Comparison of ENCODE assay signal across 12 mouse cellular contexts in the genomic region with DNA sequence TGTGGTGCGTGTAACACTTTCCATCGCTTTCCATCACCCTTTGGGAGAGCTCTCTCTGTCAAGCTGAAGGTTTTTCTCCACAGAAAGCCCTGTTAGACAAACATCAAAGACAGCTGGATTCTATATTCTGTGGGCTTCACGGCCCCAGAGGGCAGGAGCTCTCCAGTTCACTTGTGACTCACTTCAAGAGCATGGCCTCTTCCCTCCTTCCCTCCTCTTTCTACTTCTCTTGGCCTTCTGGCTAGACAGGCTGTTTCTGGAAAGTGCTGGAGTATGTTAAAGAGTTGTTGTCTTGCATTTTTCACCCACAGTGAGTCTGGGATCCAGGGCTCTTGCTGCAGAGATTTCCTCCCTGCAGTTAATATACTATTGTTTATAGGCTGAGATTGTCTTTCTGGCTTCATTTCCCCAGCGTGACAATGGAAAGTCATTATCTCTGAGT.
DNase-seq lines count a peak whose midpoint lies in the region; ATAC-seq lines count a peak whose summit lies in the region.
"Had no signal": no experiment of that assay in that cellular context is flagged by ENCODE, and none has a peak within 500 bp of the region (broad histone marks: within the 10 kb centered on the region; RNA-seq: fewer than 3 reads in every experiment).

No protein-coding gene starts in this region.

- no peak overlapping the region for H3K9ac ChIP-seq in hindbrain, embryonic 13.5 days
- no peak overlapping the region for H3K9ac ChIP-seq in hindbrain, embryonic 11.5 days (ENCODE audit: low read depth, low read length)
- H3K9ac ChIP-seq: liver, embryonic 15.5 days; midbrain, embryonic 13.5 days had no signal

- no peak for ATAC-seq in hindbrain, embryonic 13.5 days (ENCODE audit: low FRiP score)
- no peak for ATAC-seq in hindbrain, embryonic 11.5 days (ENCODE audit: low FRiP score)
- ATAC-seq: midbrain, embryonic 13.5 days had no signal

- no peaks in the 10 kb centered on the region for H3K27me3 ChIP-seq in hindbrain, embryonic 13.5 days
- H3K27me3 ChIP-seq in hindbrain, embryonic 11.5 days (ENCODE audit: control insufficient read depth, insufficient read depth, low read length), result no peaks in the 10 kb centered on the region
- H3K27me3 ChIP-seq in forebrain, embryonic 10.5 days (ENCODE audit: poor library complexity, severe bottlenecking), result no peaks in the 10 kb centered on the region
- H3K27me3 ChIP-seq: liver, embryonic 15.5 days had no signal

- peaks cover 21% of the 10 kb centered on the region for H3K4me1 ChIP-seq in hindbrain, embryonic 13.5 days (replicated peaks)
- no peaks in the 10 kb centered on the region for H3K4me1 ChIP-seq in hindbrain, embryonic 11.5 days (replicated peaks; ENCODE audit: control insufficient read depth, insufficient read depth, low read length)
- H3K4me1 ChIP-seq in forebrain, embryonic 10.5 days, result no peaks in the 10 kb centered on the region
- H3K4me1 ChIP-seq: liver, embryonic 15.5 days; midbrain, embryonic 13.5 days had no signal

- H3K4me2 ChIP-seq in hindbrain, embryonic 13.5 days, result no peak overlapping the region
- no peak overlapping the region for H3K4me2 ChIP-seq in hindbrain, embryonic 11.5 days (replicated peaks; ENCODE audit: low read depth, low read length)
- H3K4me2 ChIP-seq: liver, embryonic 15.5 days; midbrain, embryonic 13.5 days had no signal

- 54% methylated on average over 4 of the region's 4 CpGs for WGBS in hindbrain, embryonic 13.5 days
- 66% methylated on average over 4 of the region's 4 CpGs for WGBS in hindbrain, embryonic 11.5 days
- 61% methylated on average over 4 of the region's 4 CpGs for whole genome bisulfite sequencing in forebrain, embryonic 10.5 days

- no peaks in the 10 kb centered on the region for H3K9me3 ChIP-seq in hindbrain, embryonic 13.5 days
- no peaks in the 10 kb centered on the region for H3K9me3 ChIP-seq in hindbrain, embryonic 11.5 days (ENCODE audit: control insufficient read depth, low read length)
- H3K9me3 ChIP-seq in forebrain, embryonic 10.5 days, result no peaks in the 10 kb centered on the region
- H3K9me3 ChIP-seq: liver, embryonic 15.5 days; midbrain, embryonic 13.5 days had no signal

- H3K36me3 ChIP-seq in hindbrain, embryonic 13.5 days, result no peaks in the 10 kb centered on the region
- no peaks in the 10 kb centered on the region for H3K36me3 ChIP-seq in hindbrain, embryonic 11.5 days (ENCODE audit: control insufficient read depth, insufficient read depth, low read length)
- H3K36me3 ChIP-seq in forebrain, embryonic 10.5 days (replicated peaks), result no peaks in the 10 kb centered on the region
- H3K36me3 ChIP-seq: liver, embryonic 15.5 days; midbrain, embryonic 13.5 days had no signal

- no peak overlapping the region for H3K4me3 ChIP-seq in hindbrain, embryonic 13.5 days
- H3K4me3 ChIP-seq in hindbrain, embryonic 11.5 days (ENCODE audit: low read depth, low read length), result no peak overlapping the region
- no peak overlapping the region for H3K4me3 ChIP-seq in forebrain, embryonic 10.5 days
- H3K4me3 ChIP-seq: heart, adult 2 months; layer of hippocampus, adult 2 months; liver, embryonic 15.5 days; midbrain, embryonic 13.5 days had no signal

- DNase-seq in hindbrain, embryonic 11.5 days (ENCODE audit: low spot score), result no peak
- DNase-seq in 3T3-L1 (ENCODE audit: low read depth, low spot score) (peak; percentile 64), adipocyte (ENCODE audit: low spot score) (peak; percentile 20)
- peak; percentile 49 for DNase-seq in lung, postnatal 10 days
- no peak for DNase-seq in spleen, postnatal 10 days (ENCODE audit: low spot score in 2 of 2)
- no peak for DNase-seq in forebrain, embryonic 10.5 days (ENCODE audit: extremely low spot score, low spot score)
- DNase-seq: cerebellum, adult 2 months; heart, adult 2 months had no signal

- H3K27ac ChIP-seq in hindbrain, embryonic 13.5 days, result peak overlapping the region; percentile 71
- no peak overlapping the region for H3K27ac ChIP-seq in hindbrain, embryonic 11.5 days (ENCODE audit: low read depth, low read length)
- no peak overlapping the region for H3K27ac ChIP-seq in forebrain, embryonic 10.5 days
- H3K27ac ChIP-seq: heart, adult 2 months; layer of hippocampus, adult 2 months; liver, embryonic 15.5 days; midbrain, embryonic 13.5 days had no signal

Comparison
In these comparisons a context has a peak if more than half of its experiments do, and no peak if none do; other contexts are left out.
1. DNase-seq: peak in 3T3-L1 (single experiment), adipocyte (single experiment) and lung, postnatal 10 days (single experiment); none in hindbrain, embryonic 11.5 days (single experiment), spleen, postnatal 10 days (0 of 2) and forebrain, embryonic 10.5 days (single experiment).